Mouse (Mus musculus) stomach, postnatal 0 days (tissue): ENCODE data around the gene Pde11a.

ENCODE experiments used
- CTCF ChIP-seq: IDR thresholded peaks from 2 replicates; pipeline ENCODE4 v1.5.1; 2016; ENCODE audit warnings: antibody characterized with exemption, low read depth, mild to moderate bottlenecking, moderate library complexity
- EP300 ChIP-seq: optimal IDR thresholded peaks from 2 replicates; pipeline ENCODE3; 2016; ENCODE audit warnings: antibody characterized with exemption

DNA sequence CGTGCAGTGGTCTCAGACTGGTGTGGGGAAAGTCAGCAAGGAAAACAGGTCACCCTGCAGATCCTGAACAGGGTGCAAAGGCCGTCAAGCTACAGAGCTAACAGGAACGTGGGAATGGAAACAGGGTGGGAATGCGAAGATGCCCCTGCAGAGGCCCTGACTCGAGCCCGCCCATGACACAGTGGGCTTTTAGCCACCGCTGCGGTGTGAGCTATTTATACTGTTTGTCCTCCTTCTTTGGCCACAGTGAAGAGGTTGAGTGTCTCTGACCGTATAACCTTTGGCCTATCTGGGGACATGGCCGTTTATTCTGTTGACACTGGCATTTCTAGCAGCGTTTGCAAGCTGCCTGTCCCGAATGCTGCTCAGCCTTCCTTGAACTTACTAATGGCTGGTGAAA is 338.9 kb downstream of the Pde11a start:
- no peak for TF ChIP-seq CTCF
- no peak for TF ChIP-seq EP300
